Mouse (Mus musculus) left cerebral cortex, adult 18-20 months (tissue): ENCODE measurements at regions not wholly inside any gene's neighbourhood (a gene's known extent, or its start where the extent isn't known, plus 50 kb on each side); places are given as distances from the start of the nearest gene placed in this dataset.
A peak's percentile ranks its signal among the peaks of the same experiment; 100 is the strongest.

ENCODE experiments used
- DNase-seq, 2 experiments: peaks; one replicate each; pipeline ENCODE4 v3.0.0; 2021 to 2022; ENCODE audit warnings: low spot score in 2 of 2, mixed read lengths in 1 of 2

DNA sequence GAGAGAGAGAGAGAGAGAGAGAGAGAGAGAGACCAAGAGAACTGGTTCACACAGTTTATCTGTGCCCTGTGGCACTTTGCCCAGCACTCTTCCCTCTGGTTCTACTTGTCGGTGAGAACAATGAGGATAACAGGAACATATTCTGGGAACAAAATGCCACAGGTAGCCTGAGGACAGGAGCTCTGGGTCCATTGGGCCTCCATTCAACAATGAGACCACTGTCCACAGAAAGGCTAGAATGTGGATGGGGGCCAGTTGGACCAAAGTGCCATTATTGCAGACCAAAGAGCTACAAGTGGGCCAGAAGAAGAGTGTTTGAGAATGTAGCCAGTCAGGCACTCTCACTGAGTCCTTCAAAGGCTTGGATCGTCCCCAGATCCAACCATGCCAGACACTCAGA, 600.2 kb upstream of the A1bg start:
- DNase-seq: no peak

GRCm38 (mm10) chr15:61517265-61517664, 594.5 kb upstream of the A1bg start:
- DNase-seq: no peak

- DNase-seq: peak; percentile 11 to 30
Measured at GRCm38 (mm10) chr15:61514324-61514723, 591.5 kb upstream of the A1bg start.

DNA sequence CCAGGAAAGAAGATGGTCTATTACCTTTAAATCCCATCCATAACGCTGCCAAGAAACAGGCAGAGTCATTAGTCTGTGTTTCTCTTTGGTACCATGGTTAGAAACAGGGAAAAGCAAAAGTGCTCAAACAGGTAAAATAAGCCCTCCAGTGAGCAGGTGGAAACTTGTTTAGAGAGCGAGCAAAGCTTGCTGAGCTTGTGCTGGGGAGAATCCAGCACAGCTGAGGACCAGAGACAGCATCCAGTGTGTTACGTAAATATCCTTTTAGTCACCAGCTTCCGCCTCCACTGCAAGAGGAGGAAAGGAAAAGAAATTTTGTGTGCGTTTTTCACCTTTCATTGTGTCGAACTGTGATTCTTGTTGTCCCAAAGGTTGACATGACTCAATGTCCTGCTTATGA, 586.0 kb upstream of the A1bg start:
- DNase-seq: peak; percentile 6 to 11

- no peak for DNase-seq
Measured at GRCm38 (mm10) chr15:61506361-61506897, 583.6 kb upstream of the A1bg start.

- DNase-seq: no peak
Measured at GRCm38 (mm10) chr15:61503436-61503835, 580.6 kb upstream of the A1bg start.

GRCm38 (mm10) chr15:61489731-61490130, 566.9 kb upstream of the A1bg start:
- DNase-seq: no peak

- no peak for DNase-seq
Measured at GRCm38 (mm10) chr15:61481861-61482260, 559.0 kb upstream of the A1bg start.

DNA sequence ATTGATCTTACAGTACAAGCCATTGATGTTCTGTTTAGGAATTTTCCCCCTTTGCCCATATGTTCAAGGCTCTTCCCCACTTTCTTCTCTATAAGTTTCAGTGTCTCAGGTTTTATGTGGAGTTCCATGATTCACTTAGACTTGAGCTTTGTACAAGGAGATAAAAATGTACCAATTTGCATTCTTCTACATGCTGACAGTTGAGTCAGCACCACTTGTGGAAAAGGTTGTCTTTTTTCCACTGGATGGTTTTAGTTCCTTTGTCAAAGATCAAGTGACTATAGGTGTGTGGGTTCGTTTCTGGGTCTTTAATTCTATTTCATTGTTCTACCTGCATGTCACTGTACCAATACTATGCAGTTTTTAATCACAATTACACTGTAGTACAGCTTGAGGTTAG, 551.1 kb upstream of the A1bg start:
- DNase-seq: no peak

GRCm38 (mm10) chr15:61455042-61455441, 532.2 kb upstream of the A1bg start:
- DNase-seq: no peak

DNA sequence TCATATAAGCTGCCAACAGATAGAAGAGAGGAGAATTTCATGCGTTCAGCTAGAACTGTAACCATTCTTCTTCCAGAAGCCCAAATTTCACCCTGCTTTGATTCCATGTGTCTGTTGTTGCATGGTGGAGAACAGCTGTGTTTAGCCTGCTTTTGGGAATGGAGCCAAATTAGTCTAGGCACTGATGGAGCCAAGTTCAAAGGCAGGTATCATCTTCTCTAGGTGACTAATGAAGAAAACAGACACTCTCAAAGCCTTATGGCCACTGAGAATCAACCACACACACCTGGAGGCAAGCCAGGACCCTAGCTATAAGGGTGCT, 531.5 kb upstream of the A1bg start:
- no peak for DNase-seq

- DNase-seq: no peak
Measured at GRCm38 (mm10) chr15:61453656-61454349, 531.0 kb upstream of the A1bg start.

DNA sequence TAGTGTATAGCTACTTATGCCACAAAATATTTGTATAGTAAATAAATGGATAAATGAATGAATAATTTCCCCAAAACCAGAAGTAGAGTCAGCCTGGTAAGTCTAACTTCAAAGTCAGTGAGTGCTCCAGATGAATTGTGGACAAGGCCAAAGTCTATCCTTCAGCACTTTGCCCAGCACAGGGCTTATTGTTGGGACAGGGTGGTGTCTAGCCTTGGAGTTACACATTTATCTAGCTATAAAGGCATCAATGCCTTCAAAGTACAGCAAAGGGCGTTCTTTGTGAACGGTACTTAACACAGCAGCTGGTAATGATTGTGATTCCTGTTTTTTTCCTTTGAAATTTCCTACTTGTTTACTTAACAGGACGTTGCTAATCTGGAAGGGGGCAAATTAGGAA, 527.4 kb upstream of the A1bg start:
- DNase-seq: no peak

GRCm38 (mm10) chr15:61448482-61448881, 525.7 kb upstream of the A1bg start:
- DNase-seq: no peak

GRCm38 (mm10) chr15:61446053-61446840, 523.4 kb upstream of the A1bg start:
- no peak for DNase-seq

GRCm38 (mm10) chr15:61441734-61442398, 519.1 kb upstream of the A1bg start:
- no peak for DNase-seq

- no peak for DNase-seq
Measured at GRCm38 (mm10) chr15:61441012-61441411, 518.2 kb upstream of the A1bg start.

- DNase-seq: no peak
Measured at GRCm38 (mm10) chr15:61440284-61440683, 517.5 kb upstream of the A1bg start.

- DNase-seq: no peak
Measured at GRCm38 (mm10) chr15:61439623-61440170, 516.9 kb upstream of the A1bg start.

DNA sequence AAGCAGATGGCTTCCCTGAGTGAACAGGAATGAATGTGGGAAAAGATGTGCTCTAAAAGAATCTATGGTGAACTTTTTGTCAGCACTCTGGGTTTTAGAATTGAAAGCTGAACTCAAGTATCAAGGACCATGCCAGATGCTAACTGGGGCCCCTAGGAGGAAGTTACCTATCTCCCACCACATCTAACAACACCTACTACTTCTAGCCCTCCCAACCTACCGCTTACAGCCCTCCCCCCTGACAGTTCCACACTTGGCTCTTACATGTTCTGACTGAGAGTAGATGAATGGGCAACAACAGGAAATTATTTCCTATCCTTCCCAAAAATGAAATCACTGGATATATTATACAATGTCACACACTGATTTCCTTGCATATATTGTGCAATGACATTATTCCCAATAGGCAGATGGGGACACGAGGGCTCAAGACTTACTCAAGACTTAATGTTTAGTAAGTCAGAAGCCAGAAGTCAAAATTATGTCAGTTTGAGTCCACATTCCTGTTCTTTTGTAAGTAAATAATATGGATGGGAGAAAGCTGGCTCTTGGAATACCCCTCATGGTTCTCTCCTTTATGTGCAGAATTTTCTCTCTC, 506.1 kb upstream of the A1bg start:
- DNase-seq: no peak

DNA sequence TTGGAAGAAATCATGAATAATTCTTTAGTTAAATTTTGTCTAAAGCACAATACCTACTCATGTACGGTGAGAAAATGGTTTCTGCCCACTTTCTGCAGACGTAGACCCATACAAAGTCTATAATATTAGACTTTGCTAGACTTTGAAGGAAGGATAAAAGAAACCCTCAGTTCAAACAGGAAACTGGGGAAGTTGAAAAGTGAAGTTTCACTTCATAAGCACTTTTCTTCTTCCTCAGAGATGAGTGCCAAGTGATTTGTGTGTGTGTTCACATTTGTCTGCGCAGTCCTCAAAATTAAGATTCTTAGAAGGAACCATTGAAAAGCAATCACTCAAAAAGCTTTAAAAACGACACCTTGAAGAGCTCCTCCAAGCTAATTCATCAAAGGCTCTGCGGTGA, 500.2 kb upstream of the A1bg start:
- DNase-seq: no peak
